Mouse (Mus musculus) olfactory bulb, adult 2 months (tissue): ENCODE data around the gene Asb4.

Experiments
- CTCF ChIP-seq: fragments of 200-500 bp; IDR thresholded peaks from 2 replicates; pipeline ENCODE4 v1.5.1; 2012; ENCODE audit warnings: low read depth, mild to moderate bottlenecking, low read length, moderate library complexity; ENCODE audit not compliant: insufficient read depth
- POLR2A ChIP-seq: fragments of 200-500 bp; IDR thresholded peaks from 2 replicates; pipeline ENCODE4 v1.6.1; 2012; ENCODE audit warnings: mild to moderate bottlenecking, low read depth, low read length, moderate library complexity; ENCODE audit not compliant: insufficient read depth

GRCm38 (mm10) chr6:5448396-5448795 is 65.2 kb downstream of the Asb4 start:
- TF ChIP-seq CTCF, result no peak
- TF ChIP-seq POLR2A, result no peak
